Mouse (Mus musculus) MEL-GATA-1-ER (cell line): Measurements from ENCODE around the gene Tcp1.
"Not testable (repeated sequence)": the region's sequence is repeated elsewhere in the genome, so short reads cannot be mapped to it uniquely, and the experiment has no call there.

Source experiments
- DNase-seq: peaks from one replicate; pipeline ENCODE4 v3.0.0-alpha.2; 2012; ENCODE audit warnings: low read depth; ENCODE audit errors: extremely low read depth

Gene Tcp1

GRCm38 (mm10) chr17:12910391-12910790 lies 5.1 kb upstream of the Tcp1 start:
- DNase-seq = no peak

- peak; percentile 99 for DNase-seq
Measured at GRCm38 (mm10) chr17:12915881-12916583, 531 bp downstream of the Tcp1 start, which contains the start of gene Mrpl18. Gene Mrpl18, minus strand, starts transcription at chr17:12916345.

DNA sequence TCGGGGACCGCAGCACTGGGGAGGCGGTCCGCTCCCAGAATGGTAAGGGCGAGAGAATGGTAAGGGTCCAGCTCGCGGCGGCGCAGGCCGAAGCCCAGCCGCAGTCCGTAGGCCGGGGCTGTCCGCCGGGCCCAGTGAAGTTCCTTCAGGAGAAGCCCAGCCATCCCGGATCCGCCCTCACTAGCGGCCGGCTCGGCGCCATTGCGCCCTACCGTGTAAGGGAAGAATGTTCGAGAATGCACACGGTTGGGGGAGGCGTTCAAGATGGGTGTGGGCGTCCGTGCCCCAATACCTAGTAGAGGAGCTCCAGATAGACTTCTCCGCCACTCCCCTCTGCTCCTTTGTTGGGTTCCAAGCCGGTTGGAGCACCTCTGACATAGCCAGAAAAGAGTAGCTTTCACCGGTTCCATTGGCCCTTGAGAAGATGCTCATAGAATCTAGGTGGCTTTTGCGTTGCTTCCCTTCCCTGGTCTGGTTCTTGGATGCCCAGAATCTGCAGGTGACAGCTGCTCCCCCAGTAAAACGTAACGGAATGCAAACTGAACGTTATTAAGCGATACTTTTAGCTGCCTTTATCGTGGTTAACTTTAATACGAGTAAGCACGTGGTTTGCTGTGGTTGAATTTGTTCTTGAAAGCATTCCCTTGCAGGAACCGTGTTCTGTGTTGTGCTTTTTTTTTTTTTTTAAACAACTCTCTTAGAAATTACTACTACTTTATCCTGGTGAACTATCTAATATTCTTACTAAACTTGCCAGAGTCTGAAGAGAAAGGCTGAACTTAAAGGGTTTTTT lies 1.3 kb downstream of the Tcp1 start:
- peak; percentile 40 for DNase-seq

- no peak for DNase-seq
Measured at GRCm38 (mm10) chr17:12921073-12921472, 5.6 kb downstream of the Tcp1 start.

DNA sequence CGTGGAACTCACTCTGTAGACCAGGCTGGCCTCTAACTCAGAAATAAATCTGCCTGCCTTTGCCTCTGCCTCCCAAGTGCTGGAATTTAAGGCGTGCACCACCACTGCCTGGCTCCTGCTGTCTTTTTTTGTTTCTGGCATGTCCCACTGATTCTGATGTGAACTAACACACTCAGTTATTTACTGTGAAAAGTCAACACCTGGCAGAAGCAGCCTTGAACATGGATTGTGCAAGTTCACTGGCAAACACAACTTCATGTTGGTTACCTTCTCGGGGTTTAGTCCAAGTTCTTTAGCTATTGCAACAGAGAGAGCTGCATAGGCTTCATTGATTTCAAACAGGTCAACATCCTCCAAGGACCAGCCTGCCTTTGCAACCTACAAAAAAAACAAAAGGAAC lies 9.5 kb downstream of the Tcp1 start:
- no peak for DNase-seq

DNA sequence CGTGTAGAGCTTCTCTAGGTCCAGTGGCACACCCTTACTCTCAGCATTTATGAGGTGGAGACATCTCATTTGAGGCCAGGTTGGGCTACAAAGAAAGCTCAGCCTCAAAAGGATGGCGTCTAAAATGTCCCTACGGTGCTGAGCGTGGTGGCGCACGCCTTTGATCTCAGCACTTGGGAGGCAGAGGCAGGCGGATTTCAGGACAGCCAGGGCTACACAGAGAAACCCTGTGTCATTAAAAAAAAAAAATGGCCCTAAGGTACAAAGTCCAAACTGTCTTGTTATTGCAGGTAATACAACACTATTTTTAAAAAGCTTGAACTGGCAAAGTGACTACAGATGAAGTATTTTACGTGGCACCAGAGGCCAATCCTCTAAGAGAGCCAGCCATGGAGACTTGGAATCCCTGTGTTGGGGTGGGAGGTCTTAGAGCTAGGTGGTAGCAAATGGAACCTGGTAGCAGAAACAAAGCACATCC lies 10.2 kb downstream of the Tcp1 start:
- no peak for DNase-seq

GRCm38 (mm10) chr17:12931576-12931975 lies 16.1 kb downstream of the Tcp1 start:
- not testable (repeated sequence) for DNase-seq

DNA sequence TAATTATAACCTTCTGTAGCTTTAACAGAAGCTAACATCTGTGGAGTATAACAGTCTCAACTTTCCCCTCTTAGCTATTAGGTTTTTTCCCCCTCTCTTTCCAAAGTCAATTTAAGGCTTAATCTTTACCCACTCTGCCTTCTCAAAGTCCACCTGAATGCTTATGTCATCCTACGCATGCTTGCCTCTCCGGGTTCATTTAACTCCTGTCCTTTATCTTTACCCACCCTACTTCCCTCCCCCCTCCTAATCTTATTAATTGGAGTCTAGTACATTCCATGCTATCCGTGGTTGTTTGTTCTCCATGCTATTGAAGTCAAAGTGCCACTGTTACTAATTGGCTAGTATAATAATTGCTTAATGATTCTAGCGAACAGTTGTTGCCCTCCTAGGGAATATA lies 20.2 kb downstream of the Tcp1 start:
- no peak for DNase-seq

DNA sequence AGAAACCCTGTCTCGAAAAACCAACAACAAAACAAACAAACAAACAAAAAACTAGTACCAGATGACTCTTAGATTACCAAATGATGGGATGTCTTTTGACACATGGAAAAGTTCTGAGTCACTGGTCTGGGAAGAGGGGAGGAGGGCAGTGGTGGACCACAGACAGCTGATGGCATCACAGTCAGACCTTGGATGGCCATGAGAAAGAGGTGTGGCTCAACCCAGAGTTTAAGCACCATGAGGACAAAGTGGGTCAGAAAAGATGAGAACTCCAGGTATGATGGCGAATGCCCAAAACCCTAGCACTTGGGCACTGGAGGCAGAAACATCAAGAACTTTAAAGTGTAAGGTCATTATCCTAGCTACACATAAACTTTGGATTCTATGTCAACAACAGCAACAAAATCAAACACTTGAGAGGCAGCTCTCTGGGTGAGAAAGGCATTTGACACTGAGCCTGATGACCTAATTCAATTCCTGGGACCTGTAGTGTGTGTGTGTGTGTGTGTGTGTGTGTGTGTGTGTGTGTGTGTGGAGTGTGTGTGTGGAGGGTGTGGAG lies 22.0 kb downstream of the Tcp1 start:
- DNase-seq = no peak

DNA sequence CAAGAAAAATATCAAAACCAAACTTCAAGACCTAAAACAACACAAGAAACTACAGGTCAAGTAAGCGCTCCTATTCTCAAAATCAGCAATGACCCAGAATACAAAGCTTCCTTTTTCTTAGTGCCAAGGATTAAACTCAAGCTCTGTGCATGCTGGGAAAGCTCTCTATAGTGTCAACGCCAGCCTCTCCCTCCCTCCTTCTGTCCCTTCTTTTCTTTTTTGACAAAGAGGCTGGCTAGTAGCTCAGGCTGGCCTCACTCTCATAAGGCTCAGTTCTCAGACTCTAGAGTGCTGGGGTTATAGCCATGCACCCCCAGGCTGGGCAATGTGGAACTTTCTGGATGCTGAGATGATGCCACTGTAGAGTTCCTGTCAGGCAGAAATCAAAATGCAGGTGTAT lies 22.6 kb downstream of the Tcp1 start:
- DNase-seq = no peak

- not testable (repeated sequence) for DNase-seq
Measured at GRCm38 (mm10) chr17:12939377-12940148, 24.1 kb downstream of the Tcp1 start.

DNA sequence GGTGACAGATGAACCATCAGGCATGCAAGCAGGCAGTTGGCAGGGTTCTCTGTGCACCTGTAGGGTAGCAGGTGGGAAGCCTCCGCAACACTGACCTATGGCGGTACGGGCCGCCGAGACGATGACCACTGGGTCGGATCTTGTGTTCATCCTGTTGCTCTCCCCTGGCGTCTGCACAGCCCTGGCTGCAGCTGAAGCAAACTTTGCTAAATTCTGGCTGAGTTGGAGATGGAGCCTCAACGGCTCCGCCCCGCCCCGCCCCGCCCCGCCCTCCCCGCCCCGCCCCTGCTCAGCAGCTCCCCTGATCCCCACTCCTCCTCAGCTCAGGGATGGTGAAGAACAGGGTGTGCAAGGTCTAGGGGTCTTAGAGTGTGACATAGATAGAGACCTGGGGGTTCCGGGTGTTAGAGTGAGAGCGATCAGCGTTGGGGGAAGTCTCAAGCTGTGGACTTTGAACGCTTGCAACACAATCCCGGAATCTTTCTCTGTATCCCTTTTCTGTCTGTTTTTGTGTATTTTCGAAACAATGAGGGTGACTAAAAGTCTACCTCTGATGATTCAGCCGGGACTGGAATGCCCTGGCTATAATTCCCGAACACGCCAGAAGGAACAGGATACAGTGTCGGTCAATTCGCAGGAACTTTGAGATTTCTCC lies 24.8 kb downstream of the Tcp1 start, which contains the start of gene Acat3:
Gene Acat3 (minus strand): TSS at position 450 of the 655 bp plus-strand sequence.
- DNase-seq = no peak

GRCm38 (mm10) chr17:12941543-12942260 lies 26.2 kb downstream of the Tcp1 start:
- no peak for DNase-seq

- no peak for DNase-seq
Measured at GRCm38 (mm10) chr17:12942459-12943162, 27.1 kb downstream of the Tcp1 start.

GRCm38 (mm10) chr17:12949669-12950068 lies 34.2 kb downstream of the Tcp1 start:
- DNase-seq = no peak

- DNase-seq = no peak
Measured at GRCm38 (mm10) chr17:12956664-12957063, 41.2 kb downstream of the Tcp1 start.

DNA sequence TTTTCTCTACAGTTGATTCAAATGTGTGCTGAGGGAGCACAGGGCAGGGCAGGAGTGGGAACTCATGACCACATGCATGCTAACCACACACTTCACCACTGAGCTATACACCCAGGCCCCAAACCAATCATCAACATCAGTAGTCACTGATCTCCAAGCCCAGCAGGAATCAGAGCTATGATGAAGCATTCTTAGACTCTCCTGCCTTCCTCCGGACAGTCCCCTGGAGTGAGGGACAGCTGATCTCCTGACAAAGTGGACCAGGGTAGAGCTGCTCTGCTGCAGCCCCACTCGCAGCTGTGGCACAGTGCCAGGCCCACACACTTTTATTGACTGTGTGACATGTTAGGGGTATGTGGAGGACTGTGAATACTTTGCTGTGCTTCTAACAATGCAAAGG lies 43.9 kb downstream of the Tcp1 start:
- not testable (repeated sequence) for DNase-seq

- DNase-seq = peak; percentile 86
Measured at GRCm38 (mm10) chr17:12960331-12960873, 44.9 kb downstream of the Tcp1 start, which contains the start of gene Acat2. Gene Acat2, minus strand, starts transcription at chr17:12960747.

DNA sequence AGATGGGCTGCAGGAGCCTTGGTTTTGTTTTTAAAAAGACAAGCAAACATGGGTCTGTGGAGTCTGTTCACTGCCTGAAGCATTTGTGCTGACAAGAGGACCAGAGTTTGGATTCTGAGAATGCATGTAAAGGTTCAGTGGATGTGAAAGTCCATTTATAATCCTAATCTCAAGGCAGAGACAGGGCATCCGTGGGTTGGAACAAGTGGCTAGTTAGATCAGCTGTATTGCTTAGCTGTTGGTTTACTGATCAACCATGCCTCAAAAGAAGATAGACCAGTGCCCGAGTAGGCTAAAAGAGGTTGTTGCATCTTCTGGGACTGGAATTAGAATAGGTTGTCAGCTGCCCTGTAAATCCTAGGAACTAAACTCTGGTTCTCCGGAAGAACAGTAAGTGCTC lies 48.0 kb downstream of the Tcp1 start:
- no peak for DNase-seq
